Mouse (Mus musculus): Measurements from ENCODE around the gene Nova2.

The Nova2 gene

GRCm38 (mm10) chr7:18925162-18925938, at the start of gene Nova2:
Gene Nova2, plus strand, starts transcription at chr7:18925888.
- H3K36me3 ChIP-seq (ENCODE audit: insufficient read depth, low read length) = no peaks in the 10 kb centered on the region
- peaks cover 67% of the 10 kb centered on the region for H3K4me1 ChIP-seq (replicated peaks; ENCODE audit: low read depth, low read length)
- H3K4me3 ChIP-seq (replicated peaks; ENCODE audit: low read length) = peak within 1 kb of the TSS; percentile 83
- H3K27me3 ChIP-seq (ENCODE audit: insufficient read depth, low read length) = peaks cover 26% of the 10 kb centered on the region
- TF ChIP-seq NANOG (IDR thresholded peaks at IDR 0.05; ENCODE audit: borderline replicate concordance, low read length) = no peak
- TF ChIP-seq CTCF (conservative IDR thresholded peaks at IDR 0.05; ENCODE audit: low read length) = no peak
- TF ChIP-seq POU5F1 (IDR thresholded peaks at IDR 0.05; ENCODE audit: borderline replicate concordance, low read length) = no peak
- no peaks in the 10 kb centered on the region for H3K9me3 ChIP-seq (ENCODE audit: low read length)

GRCm38 (mm10) chr7:18878691-18879090, 47.0 kb upstream of the Nova2 start:
- no peaks in the 10 kb centered on the region for H3K36me3 ChIP-seq (ENCODE audit: insufficient read depth, low read length)

GRCm38 (mm10) chr7:18883991-18884744, 41.5 kb upstream of the Nova2 start:
- Histone ChIP-seq H3K9me3 (ENCODE audit: low read length) (no peaks in the 10 kb centered on the region), H3K4me1 (replicated peaks; ENCODE audit: low read depth, low read length) (peaks cover 41% of the 10 kb centered on the region), H3K27me3 (ENCODE audit: insufficient read depth, low read length) (peaks cover 5% of the 10 kb centered on the region; the same call in 1 of the 2 replicates), H3K4me3 (replicated peaks; ENCODE audit: low read length) (peak overlapping the region; percentile 51), H3K36me3 (ENCODE audit: insufficient read depth, low read length) (peaks cover 15% of the 10 kb centered on the region)
- TF ChIP-seq CTCF (conservative IDR thresholded peaks at IDR 0.05; ENCODE audit: low read length) (no peak), POU5F1 (IDR thresholded peaks at IDR 0.05; ENCODE audit: borderline replicate concordance, low read length) (no peak), NANOG (IDR thresholded peaks at IDR 0.05; ENCODE audit: borderline replicate concordance, low read length) (no peak)

More at GRCm38 (mm10) chr7:18878691-18879090, 47.0 kb upstream of the Nova2 start:
- no peaks in the 10 kb centered on the region for H3K9me3 ChIP-seq (ENCODE audit: low read length)
- H3K4me3 ChIP-seq (replicated peaks; ENCODE audit: low read length) = no peak overlapping the region
- TF ChIP-seq NANOG (IDR thresholded peaks at IDR 0.05; ENCODE audit: borderline replicate concordance, low read length) (no peak), CTCF (conservative IDR thresholded peaks at IDR 0.05; ENCODE audit: low read length) (no peak), POU5F1 (IDR thresholded peaks at IDR 0.05; ENCODE audit: borderline replicate concordance, low read length) (no peak)
- H3K4me1 ChIP-seq (replicated peaks; ENCODE audit: low read depth, low read length) = peaks cover 16% of the 10 kb centered on the region
- peaks cover 5% of the 10 kb centered on the region; the same call in 1 of the 2 replicates for H3K27me3 ChIP-seq (ENCODE audit: insufficient read depth, low read length)

- peak overlapping the region; percentile 51 for H3K4me3 ChIP-seq (replicated peaks; ENCODE audit: low read length)
- no peak for TF ChIP-seq CTCF (conservative IDR thresholded peaks at IDR 0.05; ENCODE audit: low read length)
- TF ChIP-seq POU5F1 (IDR thresholded peaks at IDR 0.05; ENCODE audit: borderline replicate concordance, low read length) = 0 out of 2 replicates have a peak, but pooled peaks have one; percentile 28
- TF ChIP-seq NANOG (IDR thresholded peaks at IDR 0.05; ENCODE audit: borderline replicate concordance, low read length) = no peak
- peaks cover 4% of the 10 kb centered on the region; the same call in 1 of the 2 replicates for H3K27me3 ChIP-seq (ENCODE audit: insufficient read depth, low read length)
- no peaks in the 10 kb centered on the region for H3K9me3 ChIP-seq (ENCODE audit: low read length)
- H3K36me3 ChIP-seq (ENCODE audit: insufficient read depth, low read length) = peaks cover 22% of the 10 kb centered on the region
- peaks cover 41% of the 10 kb centered on the region for H3K4me1 ChIP-seq (replicated peaks; ENCODE audit: low read depth, low read length)
Observed at GRCm38 (mm10) chr7:18884745-18885422, 40.8 kb upstream of the Nova2 start.

- H3K4me1 ChIP-seq (replicated peaks; ENCODE audit: low read depth, low read length) = peaks cover 30% of the 10 kb centered on the region
- no peak overlapping the region for H3K4me3 ChIP-seq (replicated peaks; ENCODE audit: low read length)
- no peaks in the 10 kb centered on the region for H3K9me3 ChIP-seq (ENCODE audit: low read length)
- no peak for TF ChIP-seq POU5F1 (IDR thresholded peaks at IDR 0.05; ENCODE audit: borderline replicate concordance, low read length)
- no peak for TF ChIP-seq NANOG (IDR thresholded peaks at IDR 0.05; ENCODE audit: borderline replicate concordance, low read length)
- TF ChIP-seq CTCF (conservative IDR thresholded peaks at IDR 0.05; ENCODE audit: low read length) = no peak
- peaks cover 41% of the 10 kb centered on the region for H3K36me3 ChIP-seq (ENCODE audit: insufficient read depth, low read length)
- H3K27me3 ChIP-seq (ENCODE audit: insufficient read depth, low read length) = no peaks in the 10 kb centered on the region; the same call in 1 of the 2 replicates
Observed at GRCm38 (mm10) chr7:18886963-18887362, 38.7 kb upstream of the Nova2 start.

GRCm38 (mm10) chr7:18890848-18891247, 34.8 kb upstream of the Nova2 start:
- H3K9me3 ChIP-seq (ENCODE audit: low read length) = no peaks in the 10 kb centered on the region
- TF ChIP-seq CTCF (conservative IDR thresholded peaks at IDR 0.05; ENCODE audit: low read length) (0 out of 2 replicates have a peak, but pooled peaks have one; percentile 3), POU5F1 (IDR thresholded peaks at IDR 0.05; ENCODE audit: borderline replicate concordance, low read length) (no peak), NANOG (IDR thresholded peaks at IDR 0.05; ENCODE audit: borderline replicate concordance, low read length) (no peak)
- peaks cover 34% of the 10 kb centered on the region for H3K4me1 ChIP-seq (replicated peaks; ENCODE audit: low read depth, low read length)

GRCm38 (mm10) chr7:18891872-18892599, 33.7 kb upstream of the Nova2 start:
- TF ChIP-seq CTCF (conservative IDR thresholded peaks at IDR 0.05; ENCODE audit: low read length) = peak; percentile 88
- no peak for TF ChIP-seq NANOG (IDR thresholded peaks at IDR 0.05; ENCODE audit: borderline replicate concordance, low read length)
- Histone ChIP-seq H3K4me3 (replicated peaks; ENCODE audit: low read length) (peak overlapping the region; percentile 76), H3K4me1 (replicated peaks; ENCODE audit: low read depth, low read length) (peaks cover 30% of the 10 kb centered on the region), H3K9me3 (ENCODE audit: low read length) (no peaks in the 10 kb centered on the region), H3K36me3 (ENCODE audit: insufficient read depth, low read length) (peaks cover 39% of the 10 kb centered on the region), H3K27me3 (ENCODE audit: insufficient read depth, low read length) (peaks cover 18% of the 10 kb centered on the region)

More at GRCm38 (mm10) chr7:18890848-18891247, 34.8 kb upstream of the Nova2 start:
- peaks cover 41% of the 10 kb centered on the region for H3K36me3 ChIP-seq (ENCODE audit: insufficient read depth, low read length)
- peaks cover 18% of the 10 kb centered on the region for H3K27me3 ChIP-seq (ENCODE audit: insufficient read depth, low read length)
- H3K4me3 ChIP-seq (replicated peaks; ENCODE audit: low read length) = no peak overlapping the region

All from E14TG2a.4 (cell line).